In the genomic region with DNA sequence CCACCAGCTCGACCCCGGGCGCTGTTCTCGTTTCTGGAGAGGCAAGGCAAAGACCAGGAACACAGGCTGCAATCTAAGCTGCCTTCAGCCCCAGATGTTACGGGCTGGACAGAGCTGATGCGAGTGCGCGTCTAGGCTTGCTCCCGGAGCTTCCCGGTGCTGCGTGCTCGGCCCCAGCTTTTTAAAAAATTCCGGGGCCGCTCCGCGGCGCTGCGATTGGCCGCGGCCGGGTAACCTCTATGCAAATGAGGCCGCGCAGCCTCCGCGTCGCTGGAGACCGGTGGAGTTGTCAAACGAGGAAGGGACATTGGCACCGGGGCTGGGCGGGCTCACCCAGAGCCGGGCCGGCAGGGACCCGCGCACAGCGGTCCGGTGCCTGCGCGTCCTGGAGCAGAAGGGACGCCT, we compare ENCODE assay signal across 8 mouse cellular contexts. TPM values are rescaled to one million over a fixed set of nuclear protein-coding genes. Genes with fewer than 3 reads are reported as not detected.
DNase-seq lines count a peak whose midpoint lies in the region; ATAC-seq and TF ChIP-seq lines count a peak whose summit lies in the region.

No protein-coding gene starts in this region.

- H3K4me3 ChIP-seq in bone marrow macrophage, adult 2 months (ENCODE audit: insufficient read depth, low read length) = peak overlapping the region; percentile 37
- peak overlapping the region; percentile 55 for H3K4me3 ChIP-seq in hindbrain, embryonic 10.5 days
- H3K4me3 ChIP-seq in limb, embryonic 14.5 days (replicated peaks; ENCODE audit: low read length) = peak overlapping the region; percentile 35
- H3K4me3 ChIP-seq in myocyte = peak overlapping the region; percentile 22

- under 1% methylated on average over 39 of the region's 39 CpGs for WGBS in hindbrain, embryonic 10.5 days
- 0% methylated on average over 39 of the region's 39 CpGs for WGBS in limb, embryonic 14.5 days

- peak overlapping the region; percentile 52 for H3K4me2 ChIP-seq in limb, embryonic 14.5 days (replicated peaks; ENCODE audit: low read depth, low read length, severe bottlenecking)
- H3K4me2 ChIP-seq in myocyte (ENCODE audit: low read depth) = peak overlapping the region; percentile 60

- no peak overlapping the region for H3ac ChIP-seq in myocyte (ENCODE audit: control insufficient read depth, insufficient read length)

- H3K9ac ChIP-seq in limb, embryonic 14.5 days (ENCODE audit: low read depth, low read length, severe bottlenecking) = 0 out of 2 replicates have a peak overlapping the region, but pooled peaks have one; percentile 14

- no peak for TF ChIP-seq CTCF in bone marrow macrophage, adult 2 months (IDR thresholded peaks at IDR 0.05; ENCODE audit: low read depth, low read length)

- DNase-seq in kidney, adult 11 months = peak; percentile 33
- DNase-seq in kidney, adult 9 months = no peak
- DNase-seq in hindbrain, embryonic 10.5 days (ENCODE audit: low spot score) = peak; percentile 76
- DNase-seq in limb, embryonic 14.5 days (ENCODE audit: low spot score) = no peak
- no peak for DNase-seq in frontal cortex, postnatal 10 days (ENCODE audit: low spot score in 2 of 2)
- DNase-seq in left cerebral cortex, adult 8-10 months (ENCODE audit: low spot score in 2 of 2) = no peak

- ATAC-seq in limb, embryonic 14.5 days (ENCODE audit: low FRiP score, low read depth) = peak; percentile 39; the same call in 1 of the 2 replicates

- no peaks in the 10 kb centered on the region for H3K36me3 ChIP-seq in hindbrain, embryonic 10.5 days
- no peaks in the 10 kb centered on the region for H3K36me3 ChIP-seq in limb, embryonic 14.5 days (ENCODE audit: control insufficient read depth, insufficient read depth, low read length)
- no peaks in the 10 kb centered on the region for H3K36me3 ChIP-seq in myocyte (ENCODE audit: control insufficient read depth, insufficient read depth)

- no peaks in the 10 kb centered on the region for H3K9me3 ChIP-seq in hindbrain, embryonic 10.5 days
- H3K9me3 ChIP-seq in limb, embryonic 14.5 days (ENCODE audit: control insufficient read depth, low read length) = no peaks in the 10 kb centered on the region

- H3K79me2 ChIP-seq in myocyte (ENCODE audit: control insufficient read depth, insufficient read depth) = no peaks in the 10 kb centered on the region

- H3K4me1 ChIP-seq in bone marrow macrophage, adult 2 months (ENCODE audit: control insufficient read depth, insufficient read depth, low read length) = no peaks in the 10 kb centered on the region
- peaks cover 44% of the 10 kb centered on the region for H3K4me1 ChIP-seq in hindbrain, embryonic 10.5 days (replicated peaks)
- H3K4me1 ChIP-seq in limb, embryonic 14.5 days (ENCODE audit: control insufficient read depth, insufficient read depth, low read length) = peaks cover 12% of the 10 kb centered on the region; the same call in 1 of the 2 replicates

- TF ChIP-seq POLR2A in bone marrow macrophage, adult 2 months (IDR thresholded peaks at IDR 0.05; ENCODE audit: borderline replicate concordance, low read depth, low read length) = no peak
- no peak for TF ChIP-seq POLR2A in limb, embryonic 14.5 days (IDR thresholded peaks at IDR 0.05; ENCODE audit: borderline replicate concordance, extremely low read depth, insufficient read depth, insufficient read length)
- TF ChIP-seq POLR2A in myocyte (IDR thresholded peaks at IDR 0.05; ENCODE audit: insufficient read length, low read depth) = peak; percentile 47

- H3K27ac ChIP-seq in bone marrow macrophage, adult 2 months (ENCODE audit: insufficient read depth, low read depth, low read length) = no peak overlapping the region
- H3K27ac ChIP-seq in hindbrain, embryonic 10.5 days = peak overlapping the region; percentile 60; the same call in 1 of the 2 replicates
- H3K27ac ChIP-seq in limb, embryonic 14.5 days (replicated peaks; ENCODE audit: low read depth, low read length) = no peak overlapping the region

- peaks cover 100% of the 10 kb centered on the region for H3K27me3 ChIP-seq in hindbrain, embryonic 10.5 days (ENCODE audit: insufficient read depth, poor library complexity, severe bottlenecking)
- peaks cover 98% of the 10 kb centered on the region for H3K27me3 ChIP-seq in limb, embryonic 14.5 days (ENCODE audit: control insufficient read depth, insufficient read depth, low read length)
- H3K27me3 ChIP-seq in myocyte (ENCODE audit: control insufficient read depth, insufficient read depth, insufficient read length) = peaks cover 63% of the 10 kb centered on the region

TF ChIP-seq in myocyte, 11 proteins besides CTCF, POLR2A, EP300 and RAD21:
- peak; percentile 22 for TF ChIP-seq POLR2AphosphoS2 (IDR thresholded peaks at IDR 0.05; ENCODE audit: insufficient read length, low read depth)
- TF ChIP-seq E2F4 (IDR thresholded peaks at IDR 0.05; ENCODE audit: insufficient read depth) = peak; percentile 86
- no peak for TF ChIP-seq REST (IDR thresholded peaks at IDR 0.05; ENCODE audit: insufficient read depth, insufficient read length)
- TF ChIP-seq CEBPB (IDR thresholded peaks at IDR 0.05; ENCODE audit: insufficient read depth, poor library complexity, severe bottlenecking) = no peak

RNA-seq across cellular contexts. Expression of a gene that starts 5.2 kb away (rescaled TPM):
- polyA plus RNA-seq in bone marrow macrophage, adult 2 months (2012; ENCODE audit: insufficient read depth, insufficient read length, missing spikeins) = not detected in 2 replicates
- 0.91 and 1.2 TPM in 2 replicates for polyA plus RNA-seq in hindbrain, embryonic 10.5 days (2016; fragmentation: Nextera tagmentation; extraction: Ambion mirVana)
- 0.09 TPM in 1 of 2 replicates, not detected in the other for polyA plus RNA-seq in limb, embryonic 14.5 days (2012; rRNA removed)
- polyA plus RNA-seq in limb, embryonic 14.5 days (2014; fragmentation: Nextera tagmentation; extraction: Ambion mirVana) = not detected in 2 replicates
- 0.76 TPM for polyA plus RNA-seq in myocyte (2012; fragmentation: generic; extraction: Trizol)
- total RNA-seq in left cerebral cortex, adult 8-10 months (2022) = not detected

RNA-seq across cellular contexts. Expression of a gene that starts 6.2 kb away (rescaled TPM):
- 80.4 and 88.3 TPM in 2 replicates for polyA plus RNA-seq in bone marrow macrophage, adult 2 months (2012; ENCODE audit: insufficient read depth, insufficient read length, missing spikeins)
- polyA plus RNA-seq in hindbrain, embryonic 10.5 days (2016; fragmentation: Nextera tagmentation; extraction: Ambion mirVana) = 306 and 322 TPM in 2 replicates
- 169 and 185 TPM in 2 replicates for polyA plus RNA-seq in limb, embryonic 14.5 days (2012; rRNA removed)
- polyA plus RNA-seq in limb, embryonic 14.5 days (2014; fragmentation: Nextera tagmentation; extraction: Ambion mirVana) = 188 and 189 TPM in 2 replicates
- polyA plus RNA-seq in myocyte (2012; fragmentation: generic; extraction: Trizol) = 99.7 TPM
- total RNA-seq in left cerebral cortex, adult 8-10 months (2022) = 10 to 100 TPM; 65.1 to 69.2 (median 65.9) TPM

RNA-seq across cellular contexts. Expression of a gene that starts 11.1 kb away (rescaled TPM):
- not detected in 2 replicates for polyA plus RNA-seq in bone marrow macrophage, adult 2 months (2012; ENCODE audit: insufficient read depth, insufficient read length, missing spikeins)
- polyA plus RNA-seq in hindbrain, embryonic 10.5 days (2016; fragmentation: Nextera tagmentation; extraction: Ambion mirVana) = 0.61 and 0.93 TPM in 2 replicates
- polyA plus RNA-seq in limb, embryonic 14.5 days (2012; rRNA removed) = 0.04 TPM in 1 of 2 replicates, not detected in the other
- not detected in 2 replicates for polyA plus RNA-seq in limb, embryonic 14.5 days (2014; fragmentation: Nextera tagmentation; extraction: Ambion mirVana)
- 0.36 TPM for polyA plus RNA-seq in myocyte (2012; fragmentation: generic; extraction: Trizol)
- total RNA-seq in left cerebral cortex, adult 8-10 months (2022) = not detected

Comparison
In these comparisons a context has a peak if more than half of its experiments do, and no peak if none do; other contexts are left out.
1. DNase-seq: peak in kidney, adult 11 months (single experiment) and hindbrain, embryonic 10.5 days (single experiment); none in kidney, adult 9 months (single experiment), limb, embryonic 14.5 days (single experiment), frontal cortex, postnatal 10 days (0 of 2) and left cerebral cortex, adult 8-10 months (0 of 2).
2. Peak in every context shown above with its lines, with median percentiles within 50 percentile points of each other: H3K4me3 ChIP-seq.